ENCODE assay signal across 9 mouse cellular contexts in the genomic region with DNA sequence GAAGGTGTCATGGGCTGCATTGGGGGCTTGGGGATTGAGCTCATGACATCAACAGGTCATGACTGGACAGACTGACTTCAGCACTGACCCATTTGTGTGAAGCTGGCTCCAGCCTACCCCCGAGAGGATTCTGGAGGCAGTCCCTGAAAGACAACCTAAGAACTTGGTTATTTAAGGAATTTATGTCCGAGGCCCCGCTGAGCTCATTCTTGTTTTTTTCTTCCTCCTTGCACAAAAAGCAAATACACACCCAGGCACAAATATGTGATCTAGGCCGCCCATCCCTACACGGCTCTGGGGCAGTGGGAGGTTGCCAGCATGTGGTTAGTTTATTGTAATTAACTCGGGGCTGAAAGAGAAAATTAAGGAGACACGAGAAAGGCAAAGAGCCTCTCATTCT. TPM values are rescaled to one million over a fixed set of nuclear protein-coding genes. Genes with fewer than 3 reads are reported as not detected.
DNase-seq lines count a peak whose midpoint lies in the region; ATAC-seq and TF ChIP-seq lines count a peak whose summit lies in the region.
"Had no signal": no experiment of that assay in that cellular context is flagged by ENCODE, and none has a peak within 500 bp of the region (broad histone marks: within the 10 kb centered on the region; RNA-seq: fewer than 3 reads in every experiment).

No protein-coding gene starts in this region.

- H3K9me3 ChIP-seq in intestine, embryonic 16.5 days (ENCODE audit: control insufficient read depth, low read length) = no peaks in the 10 kb centered on the region
- no peaks in the 10 kb centered on the region for H3K9me3 ChIP-seq in neural tube, embryonic 15.5 days (replicated peaks)

- no peaks in the 10 kb centered on the region for H3K27me3 ChIP-seq in kidney, adult 2 months (replicated peaks; ENCODE audit: control insufficient read depth, insufficient read depth, low read length)
- no peaks in the 10 kb centered on the region for H3K27me3 ChIP-seq in intestine, embryonic 16.5 days (replicated peaks; ENCODE audit: control insufficient read depth, insufficient read depth, low read length)
- no peaks in the 10 kb centered on the region for H3K27me3 ChIP-seq in myocyte (ENCODE audit: control insufficient read depth, insufficient read depth, insufficient read length)
- no peaks in the 10 kb centered on the region for H3K27me3 ChIP-seq in neural tube, embryonic 15.5 days (replicated peaks)

- intact Hi-C loops in left cerebral cortex, postnatal 36 days (cut with DNase I) = no loop called here

- H3K4me3 ChIP-seq in kidney, adult 2 months (ENCODE audit: insufficient read depth, low read depth, low read length) = no peak overlapping the region
- H3K4me3 ChIP-seq in intestine, embryonic 16.5 days (ENCODE audit: low read length) = no peak overlapping the region
- H3K4me3 ChIP-seq in myocyte = no peak overlapping the region
- H3K4me3 ChIP-seq in neural tube, embryonic 15.5 days (replicated peaks) = no peak overlapping the region

- no peak for TF ChIP-seq POLR2A in kidney, adult 2 months (IDR thresholded peaks at IDR 0.05; ENCODE audit: low read depth, low read length)
- no peak for TF ChIP-seq POLR2A in myocyte (IDR thresholded peaks at IDR 0.05; ENCODE audit: insufficient read length, low read depth)

- no peak for TF ChIP-seq CTCF in kidney, adult 2 months (conservative IDR thresholded peaks at IDR 0.05; ENCODE audit: insufficient read depth, insufficient read length, low read depth, low read length)

- peak; percentile 13 for DNase-seq in kidney, adult 2 months
- no peak for DNase-seq in kidney, adult 18-20 months
- peak; percentile 14 for DNase-seq in embryo, embryonic 9.5 days (ENCODE audit: extremely low spot score)
- no peak for DNase-seq in cerebellum, adult 8-10 months
- DNase-seq in left cerebral cortex, postnatal 36 days (ENCODE audit: low spot score in 2 of 2) = no peak
- DNase-seq: cerebellum, adult 11 months had no signal

- WGBS in kidney, adult 2 months = 21% methylated on average over 7 of the region's 7 CpGs
- 15% methylated on average over 7 of the region's 7 CpGs for WGBS in intestine, embryonic 16.5 days
- 23% methylated on average over 7 of the region's 7 CpGs for WGBS in neural tube, embryonic 15.5 days

- no peak overlapping the region for H3ac ChIP-seq in myocyte (ENCODE audit: control insufficient read depth, insufficient read length)

- H3K36me3 ChIP-seq in kidney, adult 2 months (ENCODE audit: control insufficient read depth, insufficient read depth, low read length) = no peaks in the 10 kb centered on the region
- H3K36me3 ChIP-seq in intestine, embryonic 16.5 days (ENCODE audit: control insufficient read depth, insufficient read depth, low read length) = no peaks in the 10 kb centered on the region
- peaks cover 27% of the 10 kb centered on the region for H3K36me3 ChIP-seq in myocyte (ENCODE audit: control insufficient read depth, insufficient read depth)
- H3K36me3 ChIP-seq in neural tube, embryonic 15.5 days = no peaks in the 10 kb centered on the region

- H3K27ac ChIP-seq in kidney, adult 2 months (ENCODE audit: insufficient read depth, low read depth, low read length) = peak overlapping the region; percentile 5; the same call in 1 of the 2 replicates
- H3K27ac ChIP-seq in intestine, embryonic 16.5 days (ENCODE audit: low read length) = no peak overlapping the region
- no peak overlapping the region for H3K27ac ChIP-seq in neural tube, embryonic 15.5 days (replicated peaks)

- peaks cover 16% of the 10 kb centered on the region for H3K79me2 ChIP-seq in myocyte (ENCODE audit: control insufficient read depth, insufficient read depth)

- no peak overlapping the region for H3K4me2 ChIP-seq in intestine, embryonic 16.5 days (ENCODE audit: low read depth, low read length)
- peak overlapping the region; percentile 78 for H3K4me2 ChIP-seq in myocyte (ENCODE audit: low read depth)
- H3K4me2 ChIP-seq in neural tube, embryonic 15.5 days = no peak overlapping the region

- peaks cover 2% of the 10 kb centered on the region for H3K4me1 ChIP-seq in kidney, adult 2 months (ENCODE audit: control insufficient read depth, insufficient read depth, low read length)
- H3K4me1 ChIP-seq in intestine, embryonic 16.5 days (ENCODE audit: control insufficient read depth, insufficient read depth, low read length) = peaks cover 14% of the 10 kb centered on the region
- H3K4me1 ChIP-seq in neural tube, embryonic 15.5 days = no peaks in the 10 kb centered on the region; the same call in 1 of the 2 replicates

- ATAC-seq in intestine, embryonic 16.5 days = peak; percentile 53
- ATAC-seq in neural tube, embryonic 15.5 days (ENCODE audit: low FRiP score) = no peak

- H3K9ac ChIP-seq in intestine, embryonic 16.5 days (ENCODE audit: low read depth, low read length) = no peak overlapping the region
- H3K9ac ChIP-seq in neural tube, embryonic 15.5 days (replicated peaks) = no peak overlapping the region

TF ChIP-seq in myocyte, 11 proteins besides CTCF, POLR2A, EP300 and RAD21:
- no peak for TF ChIP-seq E2F4 (IDR thresholded peaks at IDR 0.05; ENCODE audit: insufficient read depth)

RNA-seq across cellular contexts. Expression of gene Anxa3, which starts 9.0 kb away (rescaled TPM):
- 12.1 and 14.5 TPM in 2 replicates for polyA plus RNA-seq in kidney, adult 2 months (2012; rRNA removed)
- polyA plus RNA-seq in intestine, embryonic 16.5 days (2015; fragmentation: Nextera tagmentation; extraction: Ambion mirVana) = 45.1 and 48.4 TPM in 2 replicates
- 93.3 TPM for polyA plus RNA-seq in myocyte (2012; fragmentation: generic; extraction: Trizol)
- total RNA-seq in left cerebral cortex, postnatal 36 days (2021) = 10 to 100 TPM; 11.1 to 16.7 TPM
- 26.7 and 28.2 TPM in 2 replicates for polyA plus RNA-seq in neural tube, embryonic 15.5 days (2015; fragmentation: Nextera tagmentation; extraction: Ambion mirVana)

Comparison
In these comparisons a context has a peak if more than half of its experiments do, and no peak if none do; other contexts are left out.
1. DNase-seq: peak in kidney, adult 2 months (single experiment) and embryo, embryonic 9.5 days (single experiment); none in kidney, adult 18-20 months (single experiment), cerebellum, adult 8-10 months (single experiment) and left cerebral cortex, postnatal 36 days (0 of 2).